Mouse (Mus musculus) mesoderm, embryonic 11.5 days (tissue): ENCODE measurements around the gene C2cd3.

Experiments used
- DNase-seq: peaks from one replicate; pipeline ENCODE4 v3.0.0-alpha.2; 2012; ENCODE audit warnings: low read depth, low spot score

C2cd3 gene

GRCm38 (mm10) chr7:100402715-100403114, 30.7 kb downstream of the C2cd3 start:
- DNase-seq = no peak

GRCm38 (mm10) chr7:100407677-100408076, 35.6 kb downstream of the C2cd3 start:
- DNase-seq = no peak

- DNase-seq = no peak
These were observed 36.7 kb downstream of the C2cd3 start for GRCm38 (mm10) chr7:100408684-100409083.

- DNase-seq = no peak
These were observed 53.8 kb downstream of the C2cd3 start for GRCm38 (mm10) chr7:100425795-100426194.

GRCm38 (mm10) chr7:100429102-100429501, 57.1 kb downstream of the C2cd3 start:
- DNase-seq = peak; percentile 53

- no peak for DNase-seq
These were observed 57.9 kb downstream of the C2cd3 start for GRCm38 (mm10) chr7:100429911-100430310.

- no peak for DNase-seq
These were observed 59.1 kb downstream of the C2cd3 start for GRCm38 (mm10) chr7:100431103-100431502.

- DNase-seq = no peak
These were observed 61.3 kb downstream of the C2cd3 start for GRCm38 (mm10) chr7:100433295-100433694.

GRCm38 (mm10) chr7:100443728-100444127, 71.7 kb downstream of the C2cd3 start:
- DNase-seq = no peak

- DNase-seq = no peak
These were observed 74.2 kb downstream of the C2cd3 start for GRCm38 (mm10) chr7:100446271-100446670.

- no peak for DNase-seq
These were observed 76.5 kb downstream of the C2cd3 start for GRCm38 (mm10) chr7:100448530-100448929.

GRCm38 (mm10) chr7:100448985-100449384, 77.0 kb downstream of the C2cd3 start:
- DNase-seq = no peak

GRCm38 (mm10) chr7:100458153-100458552, 86.1 kb downstream of the C2cd3 start:
- DNase-seq = no peak

- no peak for DNase-seq
These were observed 87.8 kb downstream of the C2cd3 start for GRCm38 (mm10) chr7:100459862-100460261.

GRCm38 (mm10) chr7:100461621-100462151, 89.7 kb downstream of the C2cd3 start:
- DNase-seq = no peak

GRCm38 (mm10) chr7:100463194-100463593, 91.2 kb downstream of the C2cd3 start:
- no peak for DNase-seq

- no peak for DNase-seq
These were observed 91.7 kb downstream of the C2cd3 start for GRCm38 (mm10) chr7:100463757-100464156.

- DNase-seq = no peak
These were observed 92.2 kb downstream of the C2cd3 start for GRCm38 (mm10) chr7:100464248-100464647.

GRCm38 (mm10) chr7:100465248-100465647, 93.2 kb downstream of the C2cd3 start:
- DNase-seq = no peak

GRCm38 (mm10) chr7:100465656-100466309, 93.8 kb downstream of the C2cd3 start:
- DNase-seq = no peak

GRCm38 (mm10) chr7:100466781-100467510, 94.9 kb downstream of the C2cd3 start:
- no peak for DNase-seq

GRCm38 (mm10) chr7:100468761-100469160, 96.7 kb downstream of the C2cd3 start:
- no peak for DNase-seq

- no peak for DNase-seq
These were observed 97.5 kb downstream of the C2cd3 start for GRCm38 (mm10) chr7:100469502-100469901.
